Mouse (Mus musculus) MEL (cell line): Measurements from ENCODE around the gene Vdac1.

ENCODE experiments used
- BHLHE40 ChIP-seq: IDR thresholded peaks from 2 replicates; pipeline ENCODE4 v1.6.1; 2012; ENCODE audit warnings: low read depth, mild to moderate bottlenecking, inconsistent platforms, low read length, improper control_type of control experiment, borderline replicate concordance
- CHD2 ChIP-seq: IDR thresholded peaks from 2 replicates; pipeline ENCODE4 v1.6.1; 2011; ENCODE audit warnings: low read length, improper control_type of control experiment
- CTCF ChIP-seq, 3 experiments: IDR thresholded peaks in 2 of 3; conservative IDR thresholded peaks in 1 of 3; 2 replicates each; pipeline ENCODE4 v1.5.1; 2011 to 2012; ENCODE audit warnings: low read length in 3 of 3, low read depth in 2 of 3, mild to moderate bottlenecking in 2 of 3, improper control_type of control experiment in 1 of 3, inconsistent platforms in 1 of 3, mixed read lengths in 1 of 3, moderate library complexity in 1 of 3; ENCODE audit not compliant: control insufficient read depth in 1 of 3, insufficient read depth in 1 of 3, poor library complexity in 1 of 3, severe bottlenecking in 1 of 3
- POLR2A ChIP-seq, 2 experiments: IDR thresholded peaks; 2 replicates each; pipeline ENCODE4 v1.6.1; 2011 to 2012; ENCODE audit warnings: low read length in 2 of 2, mild to moderate bottlenecking in 2 of 2, control low read depth in 1 of 2, improper control_type of control experiment in 1 of 2, low read depth in 1 of 2, moderate library complexity in 1 of 2; ENCODE audit not compliant: control insufficient read depth in 1 of 2, insufficient read depth in 1 of 2, poor library complexity in 1 of 2
- TCF12 ChIP-seq: IDR thresholded peaks from 2 replicates; pipeline ENCODE4 v1.6.1; 2014; ENCODE audit warnings: low read depth, mild to moderate bottlenecking, inconsistent platforms, low read length, improper control_type of control experiment, moderate library complexity
- ZC3H11A ChIP-seq: IDR thresholded peaks from 2 replicates; pipeline ENCODE4 v1.6.1; 2012; ENCODE audit warnings: low read depth, mild to moderate bottlenecking, inconsistent platforms, low read length, improper control_type of control experiment

DNA sequence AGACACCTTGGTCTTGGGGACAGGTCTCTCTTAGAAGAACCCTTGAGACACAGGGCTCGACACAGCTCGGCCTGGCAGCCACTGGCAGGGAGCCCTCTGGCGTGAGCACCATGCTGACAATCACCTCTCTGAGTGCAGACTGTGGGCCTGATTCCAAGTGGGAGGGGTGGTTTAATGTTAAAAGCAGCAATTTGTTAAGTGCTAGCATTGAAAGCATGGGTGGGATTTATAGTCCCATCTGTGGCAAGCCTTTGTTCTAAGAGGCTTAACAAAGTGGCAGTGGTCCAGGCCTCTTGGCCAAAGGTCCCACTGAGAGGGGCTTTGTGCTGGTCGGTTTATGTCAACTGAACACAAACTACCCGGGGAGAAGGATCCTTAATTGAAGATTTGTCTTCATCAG, 70.9 kb downstream of the Vdac1 start:
- no peak for TF ChIP-seq CTCF (IDR thresholded peaks at IDR 0.05 in 2 of 3, conservative IDR thresholded peaks at IDR 0.05 in 1 of 3; ENCODE audit: control insufficient read depth in 1 of 3, insufficient read depth in 1 of 3, low read depth in 2 of 3, low read length in 3 of 3, poor library complexity in 1 of 3, severe bottlenecking in 1 of 3)
- no peak for TF ChIP-seq TCF12
- no peak for TF ChIP-seq CHD2
- TF ChIP-seq ZC3H11A = no peak
- TF ChIP-seq BHLHE40 = no peak
- no peak for TF ChIP-seq POLR2A (IDR thresholded peaks at IDR 0.05; ENCODE audit: control insufficient read depth in 1 of 2, insufficient read depth in 1 of 2, low read depth in 1 of 2, low read length in 2 of 2, poor library complexity in 1 of 2)
